In the genomic region with DNA sequence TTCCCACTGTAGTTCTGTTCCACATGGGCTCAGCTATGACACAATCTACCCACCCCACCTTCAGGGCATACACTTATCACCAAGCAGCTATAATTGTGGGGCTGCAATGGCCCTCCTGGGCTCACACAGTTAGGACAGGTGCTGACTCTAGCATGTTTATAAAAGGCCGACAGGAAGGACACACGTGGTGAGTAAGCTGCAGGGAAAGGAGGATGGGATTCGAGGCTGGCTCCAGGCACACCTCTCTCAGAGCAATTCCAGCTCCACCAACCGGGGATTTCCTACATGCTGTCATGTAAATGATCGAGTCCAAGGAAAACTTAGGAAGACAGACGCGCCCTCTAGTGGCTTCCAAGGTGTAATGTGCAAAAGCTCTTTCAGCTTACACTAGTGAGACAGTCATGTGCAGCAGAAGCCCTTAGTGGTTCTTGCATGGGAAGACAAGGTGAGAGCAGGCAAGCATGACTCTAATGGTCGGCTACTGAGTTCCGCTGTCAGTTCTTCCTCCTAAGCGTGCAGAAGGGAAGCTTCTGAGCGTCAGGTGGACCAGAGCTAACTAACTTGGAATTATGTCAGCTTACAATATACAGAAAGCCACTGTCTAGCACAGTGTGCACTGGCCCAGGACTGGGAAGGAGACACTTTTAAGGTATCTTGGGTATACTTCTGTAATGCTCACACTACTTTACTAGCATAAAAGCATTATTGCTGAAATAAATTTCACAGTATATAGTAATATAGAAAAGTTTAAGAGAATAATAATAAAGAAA, we compare ENCODE assay signal across 8 mouse cellular contexts. TPM values are rescaled to one million over a fixed set of nuclear protein-coding genes. Genes with fewer than 3 reads are reported as not detected.
DNase-seq lines count a peak whose midpoint lies in the region; ATAC-seq and TF ChIP-seq lines count a peak whose summit lies in the region.

No protein-coding gene starts in this region.

- WGBS in heart, embryonic 12.5 days: 32% methylated on average over 11 of the region's 11 CpGs
- WGBS in kidney, postnatal 0 days: 32% methylated on average over 11 of the region's 11 CpGs
- 52% methylated on average over 11 of the region's 11 CpGs for WGBS in liver, embryonic 13.5 days (ENCODE audit: insufficient replicate concordance)
- WGBS in neural tube, embryonic 13.5 days: 34% methylated on average over 11 of the region's 11 CpGs

- no peak overlapping the region for H3K27ac ChIP-seq in heart, embryonic 12.5 days (ENCODE audit: poor library complexity, severe bottlenecking)
- no peak overlapping the region for H3K27ac ChIP-seq in kidney, postnatal 0 days
- H3K27ac ChIP-seq in liver, embryonic 13.5 days: no peak overlapping the region
- no peak overlapping the region for H3K27ac ChIP-seq in neural tube, embryonic 13.5 days (replicated peaks)

- no peaks in the 10 kb centered on the region for H3K27me3 ChIP-seq in E14TG2a.4 (ENCODE audit: insufficient read depth, low read length)
- H3K27me3 ChIP-seq in heart, embryonic 12.5 days (replicated peaks): no peaks in the 10 kb centered on the region
- H3K27me3 ChIP-seq in kidney, postnatal 0 days (ENCODE audit: insufficient read depth, low read length): no peaks in the 10 kb centered on the region
- no peaks in the 10 kb centered on the region for H3K27me3 ChIP-seq in liver, embryonic 13.5 days
- no peaks in the 10 kb centered on the region for H3K27me3 ChIP-seq in neural tube, embryonic 13.5 days

- TF ChIP-seq POLR2A in brain, embryonic 14.5 days (IDR thresholded peaks at IDR 0.05; ENCODE audit: borderline replicate concordance, extremely low read depth, insufficient read depth, insufficient read length, poor library complexity, severe bottlenecking): no peak

- H3K4me2 ChIP-seq in heart, embryonic 12.5 days: no peak overlapping the region
- no peak overlapping the region for H3K4me2 ChIP-seq in kidney, postnatal 0 days (ENCODE audit: low read length)
- no peak overlapping the region for H3K4me2 ChIP-seq in liver, embryonic 13.5 days
- H3K4me2 ChIP-seq in neural tube, embryonic 13.5 days: no peak overlapping the region

- H3K9me3 ChIP-seq in E14TG2a.4 (ENCODE audit: low read length): no peaks in the 10 kb centered on the region
- no peaks in the 10 kb centered on the region for H3K9me3 ChIP-seq in heart, embryonic 12.5 days (replicated peaks)
- no peaks in the 10 kb centered on the region for H3K9me3 ChIP-seq in kidney, postnatal 0 days (replicated peaks; ENCODE audit: low read length)
- H3K9me3 ChIP-seq in liver, embryonic 13.5 days (replicated peaks): no peaks in the 10 kb centered on the region
- H3K9me3 ChIP-seq in neural tube, embryonic 13.5 days: no peaks in the 10 kb centered on the region

- ATAC-seq in heart, embryonic 12.5 days (ENCODE audit: insufficient number of reproducible peaks, low FRiP score): peak; percentile 45; the same call in 1 of the 2 replicates
- peak; percentile 77 for ATAC-seq in kidney, postnatal 0 days (replicated peaks; ENCODE audit: low FRiP score, low read depth)
- 0 out of 2 replicates have a peak, but pooled peaks have one; percentile 60 for ATAC-seq in liver, embryonic 13.5 days (ENCODE audit: low read depth)
- ATAC-seq in neural tube, embryonic 13.5 days (ENCODE audit: low read depth): peak; percentile 84

- DNase-seq in brain, embryonic 14.5 days (ENCODE audit: low read depth): peak; percentile 86
- peak; percentile 59 for DNase-seq in fibroblast of lung, adult 2 months (ENCODE audit: low read depth)
- peak; percentile 88 for DNase-seq in kidney, postnatal 0 days (ENCODE audit: low spot score)
- DNase-seq in liver, embryonic 13.5 days: peak; percentile 3
- peak; percentile 57 for DNase-seq in urinary bladder, postnatal 25 days (ENCODE audit: low spot score)

- peak; percentile 76 for TF ChIP-seq CTCF in E14TG2a.4 (conservative IDR thresholded peaks at IDR 0.05; ENCODE audit: low read length)
- TF ChIP-seq CTCF in brain, embryonic 14.5 days (IDR thresholded peaks at IDR 0.05; ENCODE audit: borderline replicate concordance, extremely low read depth, insufficient read depth, insufficient read length): peak; percentile 75; the same call in 1 of the 2 replicates
- peak; percentile 84 for TF ChIP-seq CTCF in kidney, postnatal 0 days (IDR thresholded peaks at IDR 0.05; ENCODE audit: low read depth)

- no peak overlapping the region for H3K4me3 ChIP-seq in E14TG2a.4 (replicated peaks; ENCODE audit: low read length)
- H3K4me3 ChIP-seq in heart, embryonic 12.5 days: no peak overlapping the region
- H3K4me3 ChIP-seq in kidney, postnatal 0 days (replicated peaks; ENCODE audit: low read depth, low read length): no peak overlapping the region
- H3K4me3 ChIP-seq in liver, embryonic 13.5 days (replicated peaks): no peak overlapping the region
- no peak overlapping the region for H3K4me3 ChIP-seq in neural tube, embryonic 13.5 days

- H3K36me3 ChIP-seq in E14TG2a.4 (ENCODE audit: insufficient read depth, low read length): peaks cover 59% of the 10 kb centered on the region
- H3K36me3 ChIP-seq in heart, embryonic 12.5 days: peaks cover 59% of the 10 kb centered on the region
- H3K36me3 ChIP-seq in kidney, postnatal 0 days (ENCODE audit: insufficient read depth, low read length): peaks cover 18% of the 10 kb centered on the region
- H3K36me3 ChIP-seq in liver, embryonic 13.5 days: peaks cover 60% of the 10 kb centered on the region
- peaks cover 50% of the 10 kb centered on the region for H3K36me3 ChIP-seq in neural tube, embryonic 13.5 days

- peaks cover 23% of the 10 kb centered on the region for H3K4me1 ChIP-seq in E14TG2a.4 (replicated peaks; ENCODE audit: low read depth, low read length)
- H3K4me1 ChIP-seq in heart, embryonic 12.5 days (replicated peaks): no peaks in the 10 kb centered on the region
- H3K4me1 ChIP-seq in kidney, postnatal 0 days (replicated peaks; ENCODE audit: insufficient read depth, low read length): no peaks in the 10 kb centered on the region
- no peaks in the 10 kb centered on the region for H3K4me1 ChIP-seq in liver, embryonic 13.5 days (replicated peaks)
- H3K4me1 ChIP-seq in neural tube, embryonic 13.5 days (replicated peaks): no peaks in the 10 kb centered on the region

- no peak overlapping the region for H3K9ac ChIP-seq in heart, embryonic 12.5 days
- H3K9ac ChIP-seq in kidney, postnatal 0 days (ENCODE audit: low read depth, low read length): no peak overlapping the region
- no peak overlapping the region for H3K9ac ChIP-seq in liver, embryonic 13.5 days
- no peak overlapping the region for H3K9ac ChIP-seq in neural tube, embryonic 13.5 days

RNA-seq across cellular contexts. Expression of a gene that starts 14.0 kb away (rescaled TPM):
- 15.7 and 15.9 TPM in 2 replicates for polyA plus RNA-seq in brain, embryonic 14.5 days (2012; rRNA removed)
- 22.6 and 22.9 TPM in 2 replicates for polyA plus RNA-seq in heart, embryonic 12.5 days (2016; fragmentation: Nextera tagmentation; extraction: Ambion mirVana)
- 21.5 and 23.2 TPM in 2 replicates for polyA plus RNA-seq in kidney, postnatal 0 days (2015; fragmentation: Nextera tagmentation; extraction: Ambion mirVana)
- polyA plus RNA-seq in liver, embryonic 13.5 days (2015; fragmentation: Nextera tagmentation; extraction: Ambion mirVana): 9.4 and 11.7 TPM in 2 replicates
- polyA plus RNA-seq in neural tube, embryonic 13.5 days (2015; fragmentation: Nextera tagmentation; extraction: Ambion mirVana): 23.2 and 27.6 TPM in 2 replicates

Comparison
In these comparisons a context has a peak if more than half of its experiments do, and no peak if none do; other contexts are left out.
1. DNase-seq: peak in every context shown above with its lines; median percentile 88 in kidney, postnatal 0 days; 86 in brain, embryonic 14.5 days; 59 in fibroblast of lung, adult 2 months; 57 in urinary bladder, postnatal 25 days; 3 in liver, embryonic 13.5 days.